Mouse (Mus musculus) cerebellum, adult 11 months (tissue): Measurements from ENCODE around the gene Shc3.

Experiments
- DNase-seq: peaks from one replicate; pipeline ENCODE4 v3.0.0; 2022

The Shc3 gene

DNA sequence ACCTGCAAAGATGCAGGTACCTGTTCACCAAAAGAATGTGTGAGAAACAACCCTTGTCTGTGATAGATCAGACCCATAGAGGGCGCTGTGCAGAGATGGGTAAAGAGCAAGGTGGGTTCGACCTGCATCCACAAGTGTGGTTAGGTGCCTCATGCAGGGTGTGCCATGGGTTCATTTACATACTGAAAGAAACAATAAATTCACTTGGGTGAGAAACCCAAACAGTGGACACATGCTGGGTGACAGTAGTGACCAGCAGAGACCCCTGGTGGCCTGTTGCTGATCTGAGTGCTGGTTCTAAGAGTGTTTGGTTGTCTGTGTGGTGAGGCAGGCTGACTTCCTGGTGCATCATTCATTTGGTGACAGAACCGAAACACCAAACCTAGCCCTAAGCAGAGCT lies 155.8 kb downstream of the Shc3 start:
- DNase-seq = no peak

DNA sequence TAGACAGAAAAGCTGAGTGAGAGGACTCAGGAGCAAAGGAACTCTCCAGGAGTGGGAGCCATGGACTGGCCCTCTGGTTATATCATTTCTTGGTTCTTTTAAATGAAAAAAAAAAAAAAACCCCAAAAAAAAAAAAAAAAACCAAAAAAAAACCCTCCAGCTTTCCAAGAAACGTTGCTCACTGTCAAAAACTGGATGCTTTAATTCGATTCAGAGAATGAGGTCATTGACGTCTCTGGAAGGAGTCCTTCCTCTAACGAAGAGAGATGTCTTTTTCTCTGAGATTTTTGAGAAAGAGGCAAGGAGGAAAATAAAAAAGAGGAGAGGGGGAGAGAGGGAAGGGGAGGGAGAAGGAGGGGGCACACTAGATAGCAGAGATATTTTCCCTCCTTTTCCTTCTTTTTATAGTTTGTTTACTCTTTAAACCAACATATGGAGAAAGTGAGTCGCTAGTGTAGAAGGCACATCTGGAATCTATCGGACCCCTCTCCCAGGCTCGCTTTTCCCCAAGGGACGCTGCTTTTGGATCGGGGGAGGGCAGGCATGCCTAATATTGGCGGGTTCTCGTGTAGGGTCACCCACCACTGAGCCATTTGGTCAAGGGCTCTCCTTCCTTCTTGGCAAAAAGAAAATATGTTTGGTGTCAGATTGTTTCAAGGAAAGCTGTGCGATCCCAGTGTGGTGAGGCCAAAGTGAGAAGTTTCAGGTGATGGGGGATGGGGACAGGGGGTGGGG lies 157.4 kb downstream of the Shc3 start:
- no peak for DNase-seq

GRCm38 (mm10) chr13:51411243-51411642 lies 158.0 kb downstream of the Shc3 start:
- no peak for DNase-seq

- DNase-seq = no peak
Measured at GRCm38 (mm10) chr13:51409936-51410481, 159.2 kb downstream of the Shc3 start.

DNA sequence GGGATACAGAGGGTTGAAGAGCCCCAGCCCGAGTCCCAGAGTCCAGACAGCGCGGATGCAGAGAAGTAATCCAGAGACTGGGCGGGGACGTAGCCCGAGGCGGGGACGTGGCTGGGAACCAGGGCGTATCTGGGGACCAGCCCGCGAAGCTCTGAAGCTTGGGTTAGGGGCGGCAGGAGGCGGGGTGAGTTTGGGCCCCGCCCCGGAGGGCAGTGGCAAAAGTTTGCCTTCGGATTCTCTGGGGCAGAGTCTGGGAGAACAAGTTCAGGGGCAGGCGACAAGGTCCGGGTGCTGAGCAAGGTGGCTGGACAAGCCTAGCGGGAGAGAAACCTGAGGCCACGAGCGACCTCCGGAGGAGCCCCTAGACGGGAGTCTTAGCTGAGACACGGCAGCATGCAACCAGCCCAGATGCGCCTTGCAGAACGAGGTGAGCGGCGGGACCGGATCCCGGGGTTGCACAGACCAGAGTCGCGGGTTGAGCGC lies 160.7 kb downstream of the Shc3 start, which contains the start of gene S1pr3:
Gene S1pr3, plus strand, starts transcription at position 121 of the 483 bp plus-strand sequence.
- no peak for DNase-seq

- no peak for DNase-seq
Measured at GRCm38 (mm10) chr13:51407541-51408217, 161.5 kb downstream of the Shc3 start.

DNA sequence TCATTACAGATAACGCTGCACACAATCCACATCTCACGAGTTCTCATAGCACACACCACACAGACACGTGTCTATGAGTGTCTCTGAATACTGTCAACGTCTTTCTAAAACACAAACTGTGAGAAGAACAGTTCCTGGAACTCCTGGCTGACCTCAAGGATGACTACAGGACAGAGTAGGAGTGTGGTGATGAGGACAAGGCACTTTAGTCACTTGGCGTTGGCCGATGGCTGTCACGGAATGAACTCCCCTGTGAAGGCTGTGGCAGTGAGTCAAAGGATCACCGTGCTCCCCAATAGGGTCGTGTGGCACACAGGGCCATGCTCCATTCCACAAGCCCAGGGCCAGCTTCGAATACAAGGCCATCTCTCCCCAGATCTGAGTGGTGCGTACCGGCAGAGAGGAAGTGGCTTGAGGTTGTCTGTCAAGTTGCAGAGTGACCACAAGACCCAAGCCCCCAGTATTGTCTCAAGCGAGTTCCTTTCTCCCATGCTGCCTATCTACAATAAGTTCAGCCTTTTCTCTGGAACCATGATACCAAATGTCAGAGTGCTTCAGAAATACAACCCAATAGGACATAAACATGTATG lies 163.4 kb downstream of the Shc3 start:
- no peak for DNase-seq

DNA sequence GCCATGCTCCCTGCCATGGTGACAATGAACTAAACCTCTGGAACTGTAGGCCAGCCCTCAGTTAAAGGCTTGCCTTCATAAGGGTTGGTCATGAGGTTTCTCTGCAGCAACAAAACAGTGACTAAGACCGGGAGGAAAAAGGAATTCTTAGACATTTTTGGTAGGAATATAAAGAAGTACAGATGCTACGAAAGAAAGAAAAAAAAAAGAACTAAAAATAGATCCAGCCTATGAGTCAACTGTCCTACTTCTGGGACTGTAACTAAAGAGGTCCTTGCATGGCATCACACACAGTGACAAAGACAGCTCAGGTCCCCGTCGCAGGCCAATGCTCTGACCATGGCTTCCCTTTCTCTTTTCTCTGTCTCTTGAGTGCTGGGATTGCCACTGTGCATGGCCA lies 164.7 kb downstream of the Shc3 start:
- DNase-seq = no peak

- no peak for DNase-seq
Measured at GRCm38 (mm10) chr13:51400736-51401501, 168.3 kb downstream of the Shc3 start.

- DNase-seq = no peak
Measured at GRCm38 (mm10) chr13:51400186-51400719, 169.0 kb downstream of the Shc3 start.

DNA sequence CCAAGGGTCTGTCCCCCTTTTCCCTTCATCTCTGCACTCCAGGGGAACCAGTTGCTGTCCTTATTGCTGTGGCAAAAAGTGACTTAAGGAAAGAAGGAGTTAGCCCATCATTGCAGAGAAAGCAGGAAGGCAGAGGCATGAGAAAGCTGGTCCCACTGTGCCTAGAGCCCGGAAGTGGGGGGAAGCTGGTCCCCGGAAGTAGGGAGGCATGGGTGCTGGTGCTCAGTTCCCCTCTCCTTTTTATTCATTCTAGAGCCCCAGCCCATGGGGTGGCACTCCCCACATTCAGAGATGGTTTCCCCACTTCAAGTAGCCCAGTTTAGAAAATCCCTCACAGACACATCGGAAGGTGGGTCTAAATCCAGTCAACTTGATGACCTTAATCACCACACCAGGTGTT lies 169.7 kb downstream of the Shc3 start:
- no peak for DNase-seq

DNA sequence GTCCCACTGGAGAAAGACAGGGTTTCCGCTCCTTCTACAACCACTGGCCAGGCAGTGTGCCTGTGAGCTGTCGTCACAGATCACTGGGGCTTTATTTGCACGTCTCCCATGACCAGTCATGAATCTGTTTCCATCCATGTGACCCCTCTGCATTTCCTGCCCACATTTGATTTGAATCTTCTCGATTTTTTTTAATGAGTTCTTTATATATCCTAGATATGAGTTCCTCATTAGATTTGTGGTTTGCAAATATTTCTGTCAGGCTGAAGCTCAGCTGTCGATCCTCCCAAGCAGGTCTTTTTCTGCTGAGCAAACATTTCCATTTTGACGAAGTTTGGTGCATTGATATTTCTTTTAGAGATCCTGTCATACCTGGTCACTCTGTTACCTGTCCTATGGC lies 171.4 kb downstream of the Shc3 start:
- DNase-seq = no peak

GRCm38 (mm10) chr13:51392256-51392655 lies 177.0 kb downstream of the Shc3 start:
- no peak for DNase-seq

GRCm38 (mm10) chr13:51391359-51391916 lies 177.8 kb downstream of the Shc3 start:
- DNase-seq = no peak

GRCm38 (mm10) chr13:51390398-51390797 lies 178.8 kb downstream of the Shc3 start:
- DNase-seq = no peak

DNA sequence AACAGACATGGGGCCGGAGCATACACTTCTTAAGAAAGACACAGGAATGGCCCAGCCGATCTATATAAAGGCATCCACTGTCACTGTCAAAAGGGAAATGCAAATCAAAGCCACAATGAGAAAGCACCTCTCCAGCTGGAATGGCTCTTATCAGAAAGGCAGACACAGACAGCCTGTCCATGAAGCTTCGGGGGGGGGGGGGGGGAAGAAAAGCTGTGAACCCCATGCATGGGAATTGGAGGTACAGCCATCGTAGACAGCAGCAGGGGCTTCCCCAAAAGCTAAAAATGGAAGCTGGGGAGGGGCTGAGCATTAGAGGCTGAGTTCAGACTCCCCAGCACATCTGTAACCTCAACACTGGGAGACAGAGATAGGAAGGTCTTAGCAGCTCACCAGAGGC lies 181.3 kb downstream of the Shc3 start:
- DNase-seq = no peak

DNA sequence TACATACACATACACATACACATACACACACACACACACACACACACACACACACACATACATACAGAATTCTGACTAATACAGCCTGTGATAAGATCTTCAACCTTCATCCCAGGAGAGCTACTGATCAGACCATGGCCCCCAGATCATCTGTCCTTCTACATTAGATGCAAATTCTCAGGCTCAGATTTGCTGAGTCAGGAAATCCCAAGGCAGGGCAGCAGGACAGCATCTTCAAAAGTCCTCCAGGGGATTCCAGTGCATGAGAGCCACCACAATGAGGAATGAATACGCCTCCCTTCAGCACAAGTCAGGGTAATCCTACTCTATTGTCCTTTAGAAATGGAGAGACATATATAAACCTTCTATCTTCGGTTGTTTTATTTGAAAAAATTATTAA lies 184.3 kb downstream of the Shc3 start:
- no peak for DNase-seq

GRCm38 (mm10) chr13:51381498-51381897 lies 187.7 kb downstream of the Shc3 start:
- DNase-seq = no peak
